Mouse (Mus musculus) brain, embryonic 18.5 days (tissue): Measurements from ENCODE around the gene Acadsb.
A peak's percentile ranks its signal among the peaks of the same experiment; 100 is the strongest.

Experiments
- DNase-seq: peaks from one replicate; pipeline ENCODE4 v3.0.0-alpha.2; 2012; ENCODE audit warnings: low read depth, low spot score

The Acadsb gene

GRCm38 (mm10) chr7:131465117-131465601 lies 54.8 kb downstream of the Acadsb start:
- peak; percentile 26 for DNase-seq

DNA sequence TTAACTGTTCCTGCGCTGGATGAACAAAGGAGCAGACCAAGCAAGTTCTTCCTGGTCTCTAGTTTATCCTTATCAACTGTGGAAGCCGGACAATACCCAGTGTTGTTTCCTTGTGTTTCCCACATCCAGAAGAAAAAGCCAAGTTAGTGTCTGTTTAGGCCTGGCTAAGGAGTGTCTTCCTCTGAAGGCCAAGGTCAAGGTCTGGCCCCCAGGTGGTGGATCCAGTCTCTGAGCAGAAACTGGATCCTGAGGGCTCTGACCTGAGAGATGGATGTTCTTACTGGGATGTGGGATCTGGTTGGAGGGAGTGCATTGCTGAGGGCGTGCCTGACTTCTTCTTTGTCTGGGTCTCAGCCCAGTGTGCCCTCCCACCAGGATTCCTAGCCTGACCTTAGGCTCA lies 55.3 kb downstream of the Acadsb start:
- DNase-seq, result no peak

- DNase-seq, result no peak
Observed at GRCm38 (mm10) chr7:131467312-131467711, 56.9 kb downstream of the Acadsb start.

DNA sequence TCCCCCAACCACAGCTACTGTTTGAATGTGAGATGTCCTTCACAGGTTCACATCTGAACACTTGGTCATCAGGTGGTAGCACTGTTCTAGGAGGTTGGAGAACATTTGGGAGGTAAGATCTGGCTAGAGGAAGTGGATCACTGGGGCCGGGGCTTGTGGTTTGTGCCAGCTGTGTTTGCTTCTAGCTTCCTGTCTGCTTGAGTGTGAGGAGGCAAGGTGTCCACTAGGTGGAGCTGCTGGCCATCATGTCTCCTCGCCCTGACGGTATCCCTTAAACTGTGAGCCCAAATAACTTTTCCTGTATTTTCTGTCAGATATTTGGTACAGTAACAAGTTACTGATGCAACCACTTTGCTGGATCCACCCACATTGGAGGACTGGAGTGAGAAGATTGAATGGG lies 59.1 kb downstream of the Acadsb start:
- DNase-seq, result no peak

DNA sequence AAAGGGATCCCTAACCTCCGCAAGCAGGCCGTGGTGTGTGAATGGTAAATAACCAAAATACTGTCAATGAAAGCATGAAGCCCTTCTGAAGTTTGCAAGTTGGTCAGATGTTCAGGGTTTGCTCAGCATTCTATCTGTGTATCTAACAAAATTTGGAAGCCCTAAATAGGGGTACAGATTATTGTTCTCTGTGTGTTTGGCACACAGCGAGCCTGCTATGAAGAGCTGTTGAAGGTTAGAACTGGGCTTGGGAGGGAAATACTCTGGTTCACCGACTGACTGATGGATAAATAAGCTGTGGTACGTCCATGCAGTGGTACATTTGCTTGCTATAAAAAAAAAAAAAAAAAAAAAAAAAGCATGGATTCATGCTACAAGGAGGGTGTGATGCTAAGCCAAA lies 61.1 kb downstream of the Acadsb start:
- DNase-seq, result no peak

DNA sequence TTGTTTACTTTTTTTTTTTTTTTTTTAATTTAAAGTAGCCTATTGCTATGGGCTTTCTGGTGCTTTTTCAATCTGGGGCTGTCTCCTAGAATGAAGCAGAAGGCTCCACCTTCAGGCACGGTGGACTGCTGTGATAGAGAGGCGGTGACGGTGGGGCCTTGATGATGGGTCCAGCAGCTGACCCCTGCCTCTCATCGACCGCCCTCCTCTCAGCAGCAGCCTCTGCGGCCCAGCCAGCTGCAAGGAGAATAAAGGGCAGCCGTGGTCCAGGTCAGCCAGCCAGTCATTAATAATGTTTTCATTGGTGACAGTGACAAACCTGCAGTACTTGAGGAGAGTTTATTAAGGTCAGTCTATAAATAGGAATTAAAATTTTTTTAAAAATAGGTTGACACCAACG lies 66.7 kb downstream of the Acadsb start:
- no peak for DNase-seq

GRCm38 (mm10) chr7:131478403-131478802 lies 68.0 kb downstream of the Acadsb start:
- DNase-seq, result no peak
